Mouse (Mus musculus) brown adipose tissue, adult 24 weeks (tissue): Measurements from ENCODE around the gene Gpr88. TPM values are rescaled to one million over a fixed set of nuclear protein-coding genes. Genes with fewer than 3 reads are reported as not detected.
A peak's percentile ranks its signal among the peaks of the same experiment; 100 is the strongest.
"Not testable (repeated sequence)": the region's sequence is repeated elsewhere in the genome, so short reads cannot be mapped to it uniquely, and the experiment has no call there.

Experiments used
- H3K27ac ChIP-seq: fragments of 200-500 bp; replicated peaks from 2 replicates; pipeline ENCODE4 v1.5.1; 2012; ENCODE audit warnings: low read depth, mild to moderate bottlenecking, low read length
- H3K4me1 ChIP-seq: fragments of 200-500 bp; 2 replicates; pipeline ENCODE4 v1.6.1; 2012; ENCODE audit warnings: low read length, mixed read lengths; ENCODE audit not compliant: control insufficient read depth, insufficient read depth, insufficient read length
- H3K4me3 ChIP-seq: fragments of 200-500 bp; 2 replicates; pipeline ENCODE4 v1.5.1; 2012; ENCODE audit warnings: low read depth, mild to moderate bottlenecking, low read length, moderate library complexity; ENCODE audit not compliant: insufficient read depth
- polyA plus RNA-seq: library from polyadenylated mRNA; stranded (reverse); fragments of >200 nt; gene quantifications from 2 replicates; pipeline ENCODE4 v1.2.4, GENCODE M21; 2012; ENCODE audit not compliant: missing spikeins, insufficient read depth, insufficient read length

The Gpr88 gene
- polyA plus RNA-seq, 1 experiment = not detected

- Histone ChIP-seq H3K27ac (no peak overlapping the region), H3K4me3 (no peak overlapping the region), H3K4me1 (0 out of 2 replicates have a peak, but pooled peaks cover 2% of the 10 kb centered on the region)
These were observed 25.9 kb downstream of the Gpr88 start for GRCm38 (mm10) chr3:116227383-116227782.

GRCm38 (mm10) chr3:116226915-116227314, 26.4 kb downstream of the Gpr88 start:
- no peak overlapping the region for H3K4me3 ChIP-seq
- no peak overlapping the region for H3K27ac ChIP-seq
- H3K4me1 ChIP-seq = 0 out of 2 replicates have a peak, but pooled peaks cover 2% of the 10 kb centered on the region

- H3K4me1 ChIP-seq = 0 out of 2 replicates have a peak, but pooled peaks cover 2% of the 10 kb centered on the region
- H3K27ac ChIP-seq = no peak overlapping the region
- H3K4me3 ChIP-seq = 0 out of 2 replicates have a peak overlapping the region, but pooled peaks have one; percentile 7
These were observed 30.6 kb downstream of the Gpr88 start for GRCm38 (mm10) chr3:116222511-116223243.

- peak overlapping the region; percentile 32; the same call in 1 of the 2 replicates for H3K27ac ChIP-seq
- no peak overlapping the region for H3K4me3 ChIP-seq
- 0 out of 2 replicates have a peak, but pooled peaks cover 2% of the 10 kb centered on the region for H3K4me1 ChIP-seq
These were observed 31.7 kb downstream of the Gpr88 start for GRCm38 (mm10) chr3:116221686-116222010.

- peak overlapping the region; percentile 32; the same call in 1 of the 2 replicates for H3K27ac ChIP-seq
- H3K4me3 ChIP-seq = no peak overlapping the region
- 0 out of 2 replicates have a peak, but pooled peaks cover 2% of the 10 kb centered on the region for H3K4me1 ChIP-seq
These were observed 32.2 kb downstream of the Gpr88 start for GRCm38 (mm10) chr3:116220980-116221685.

GRCm38 (mm10) chr3:116217398-116217797, 35.9 kb downstream of the Gpr88 start:
- not testable (repeated sequence) for H3K27ac ChIP-seq, H3K4me1 ChIP-seq, H3K4me3 ChIP-seq

- no peak overlapping the region for H3K27ac ChIP-seq
- H3K4me1 ChIP-seq = peaks cover 4% of the 10 kb centered on the region; the same call in 1 of the 2 replicates
- H3K4me3 ChIP-seq = no peak overlapping the region
These were observed 37.0 kb downstream of the Gpr88 start for GRCm38 (mm10) chr3:116216261-116216660.

GRCm38 (mm10) chr3:116211639-116212038, 41.7 kb downstream of the Gpr88 start:
- Histone ChIP-seq H3K4me3 (no peak overlapping the region), H3K4me1 (peaks cover 8% of the 10 kb centered on the region; the same call in 1 of the 2 replicates), H3K27ac (no peak overlapping the region)

- Histone ChIP-seq H3K27ac (peak overlapping the region; percentile 45; the same call in 1 of the 2 replicates), H3K4me3 (no peak overlapping the region), H3K4me1 (peaks cover 12% of the 10 kb centered on the region; the same call in 1 of the 2 replicates)
These were observed 42.6 kb downstream of the Gpr88 start for GRCm38 (mm10) chr3:116210720-116211121.

- Histone ChIP-seq H3K27ac (no peak overlapping the region), H3K4me1 (peaks cover 15% of the 10 kb centered on the region; the same call in 1 of the 2 replicates), H3K4me3 (no peak overlapping the region)
These were observed 44.1 kb downstream of the Gpr88 start for GRCm38 (mm10) chr3:116209214-116209613.

- no peak overlapping the region for H3K4me3 ChIP-seq
- H3K4me1 ChIP-seq = peaks cover 10% of the 10 kb centered on the region; the same call in 1 of the 2 replicates
- no peak overlapping the region for H3K27ac ChIP-seq
These were observed 46.9 kb downstream of the Gpr88 start for GRCm38 (mm10) chr3:116206306-116206834.

GRCm38 (mm10) chr3:116205346-116206219, 47.7 kb downstream of the Gpr88 start:
- Histone ChIP-seq H3K4me3 (no peak overlapping the region), H3K27ac (peak overlapping the region; percentile 49), H3K4me1 (peaks cover 7% of the 10 kb centered on the region; the same call in 1 of the 2 replicates)

- Histone ChIP-seq H3K4me1 (peaks cover 7% of the 10 kb centered on the region; the same call in 1 of the 2 replicates), H3K4me3 (no peak overlapping the region), H3K27ac (peak overlapping the region; percentile 38; the same call in 1 of the 2 replicates)
These were observed 48.7 kb downstream of the Gpr88 start for GRCm38 (mm10) chr3:116204643-116205042.

- Histone ChIP-seq H3K4me1 (peaks cover 7% of the 10 kb centered on the region; the same call in 1 of the 2 replicates), H3K4me3 (no peak overlapping the region), H3K27ac (no peak overlapping the region)
These were observed 49.4 kb downstream of the Gpr88 start for GRCm38 (mm10) chr3:116203942-116204341.
